Mouse (Mus musculus): ENCODE data around the gene Pbxip1. TPM values are rescaled to one million over a fixed set of nuclear protein-coding genes. Genes with fewer than 3 reads are reported as not detected.

The Pbxip1 gene
- total RNA-seq, 2 experiments from 2014 or later, result 7.5 to 30.4 TPM

- ATAC-seq (replicated peaks; ENCODE audit: low FRiP score, low TSS enrichment, poor library complexity, severe bottlenecking), result no peak
These were observed 35.8 kb downstream of the Pbxip1 start for GRCm38 (mm10) chr3:89472280-89472679.

GRCm38 (mm10) chr3:89473838-89474237 is 37.3 kb downstream of the Pbxip1 start:
- no peak for ATAC-seq (replicated peaks; ENCODE audit: low FRiP score, low TSS enrichment, poor library complexity, severe bottlenecking)

DNA sequence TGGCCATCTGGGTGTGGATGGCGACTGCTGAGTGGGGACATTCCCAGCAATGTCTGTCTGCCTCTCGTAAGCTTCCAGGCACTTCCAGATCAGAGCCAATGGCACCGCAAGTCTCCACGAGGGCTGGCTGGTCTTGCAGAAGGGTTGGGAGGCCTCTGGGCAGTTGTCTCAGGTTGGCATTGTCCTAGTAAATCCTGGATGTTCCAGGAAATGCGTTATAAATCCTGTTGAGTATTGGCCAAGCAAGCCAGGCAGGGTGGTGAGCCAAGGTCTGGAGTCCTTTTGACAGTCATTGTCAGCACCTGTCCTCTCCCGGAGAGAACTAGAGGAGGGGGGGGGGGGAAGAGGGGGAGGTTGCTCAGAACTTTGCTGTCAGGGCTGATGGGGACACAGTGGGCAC is 42.5 kb downstream of the Pbxip1 start:
- no peak for ATAC-seq (replicated peaks; ENCODE audit: low FRiP score, low TSS enrichment, poor library complexity, severe bottlenecking)

- ATAC-seq (replicated peaks; ENCODE audit: low FRiP score, low TSS enrichment, poor library complexity, severe bottlenecking), result 0 out of 2 replicates have a peak, but pooled peaks have one; percentile 41
These were observed 45.0 kb downstream of the Pbxip1 start for GRCm38 (mm10) chr3:89481488-89481887.

DNA sequence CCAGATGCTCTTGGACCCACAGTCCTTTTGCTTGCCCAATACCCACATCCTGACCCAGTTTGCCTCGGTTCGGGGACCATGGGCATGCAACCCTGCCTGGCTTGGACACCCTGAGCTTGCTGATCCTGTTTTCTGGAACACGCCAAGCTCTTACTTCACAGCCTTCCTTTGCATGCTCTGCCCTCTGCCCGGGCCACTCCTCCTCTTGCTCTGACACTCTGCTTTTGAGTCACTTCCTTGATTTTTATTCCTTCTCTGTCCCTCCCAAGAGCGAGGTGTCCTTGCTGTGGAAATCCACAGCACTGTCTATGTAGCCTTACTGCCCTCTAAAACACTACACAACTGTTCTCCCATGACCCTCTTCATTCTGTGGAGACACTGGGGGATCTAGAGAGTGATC is 45.7 kb downstream of the Pbxip1 start:
- no peak for ATAC-seq (replicated peaks; ENCODE audit: low FRiP score, low TSS enrichment, poor library complexity, severe bottlenecking)

- ATAC-seq (replicated peaks; ENCODE audit: low FRiP score, low TSS enrichment, poor library complexity, severe bottlenecking), result peak; percentile 88
These were observed 48.4 kb downstream of the Pbxip1 start for GRCm38 (mm10) chr3:89484766-89485524.

- no peak for ATAC-seq (replicated peaks; ENCODE audit: low FRiP score, low TSS enrichment, poor library complexity, severe bottlenecking)
These were observed 49.6 kb downstream of the Pbxip1 start for GRCm38 (mm10) chr3:89486111-89486510.

GRCm38 (mm10) chr3:89486916-89487702 is 50.6 kb downstream of the Pbxip1 start:
- ATAC-seq (replicated peaks; ENCODE audit: low FRiP score, low TSS enrichment, poor library complexity, severe bottlenecking), result no peak

- no peak for ATAC-seq (replicated peaks; ENCODE audit: low FRiP score, low TSS enrichment, poor library complexity, severe bottlenecking)
These were observed 54.3 kb downstream of the Pbxip1 start for GRCm38 (mm10) chr3:89490790-89491189.

DNA sequence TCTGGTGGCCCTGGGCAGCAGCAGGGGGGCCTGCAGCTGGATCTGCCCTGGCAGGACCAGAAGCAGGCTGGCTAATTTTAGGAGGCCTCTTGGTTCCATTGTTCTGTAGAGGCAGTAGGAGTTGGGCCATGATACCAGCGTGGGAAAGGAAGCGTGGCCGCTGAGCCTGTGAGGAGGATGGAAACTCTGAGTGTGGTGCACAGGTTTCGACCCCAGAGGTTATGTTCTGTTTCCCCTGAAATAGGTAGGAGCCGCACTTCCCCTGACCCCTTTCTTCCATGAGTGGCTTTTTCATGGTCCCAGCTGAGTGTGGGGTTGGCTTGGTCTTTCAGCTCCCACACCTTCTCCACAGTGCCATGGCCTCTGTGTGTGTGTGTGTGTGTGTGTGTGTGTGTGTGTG is 55.1 kb downstream of the Pbxip1 start:
- no peak for ATAC-seq (replicated peaks; ENCODE audit: low FRiP score, low TSS enrichment, poor library complexity, severe bottlenecking)

GRCm38 (mm10) chr3:89492701-89493151 is 56.2 kb downstream of the Pbxip1 start:
- no peak for ATAC-seq (replicated peaks; ENCODE audit: low FRiP score, low TSS enrichment, poor library complexity, severe bottlenecking)

DNA sequence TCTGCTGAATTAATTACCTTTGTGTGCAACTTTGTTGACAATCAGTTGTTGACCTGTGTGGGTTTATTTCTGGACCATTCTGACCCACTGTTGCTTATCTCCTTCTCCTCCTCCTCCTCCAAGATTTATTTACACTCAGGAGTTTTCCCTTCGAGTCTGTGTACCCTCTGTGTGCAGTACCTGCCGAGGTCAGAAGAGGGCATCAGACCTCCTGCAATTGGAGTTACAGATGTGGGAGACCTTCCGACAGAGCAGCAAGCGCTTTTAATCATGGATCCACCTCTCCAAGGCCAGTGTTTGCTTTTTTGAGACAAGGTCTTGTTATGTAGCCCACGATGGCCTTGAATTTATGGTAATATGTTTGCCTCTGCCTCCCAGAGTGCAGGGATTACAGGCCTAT is 58.1 kb downstream of the Pbxip1 start:
- ATAC-seq (replicated peaks; ENCODE audit: low FRiP score, low TSS enrichment, poor library complexity, severe bottlenecking), result no peak

DNA sequence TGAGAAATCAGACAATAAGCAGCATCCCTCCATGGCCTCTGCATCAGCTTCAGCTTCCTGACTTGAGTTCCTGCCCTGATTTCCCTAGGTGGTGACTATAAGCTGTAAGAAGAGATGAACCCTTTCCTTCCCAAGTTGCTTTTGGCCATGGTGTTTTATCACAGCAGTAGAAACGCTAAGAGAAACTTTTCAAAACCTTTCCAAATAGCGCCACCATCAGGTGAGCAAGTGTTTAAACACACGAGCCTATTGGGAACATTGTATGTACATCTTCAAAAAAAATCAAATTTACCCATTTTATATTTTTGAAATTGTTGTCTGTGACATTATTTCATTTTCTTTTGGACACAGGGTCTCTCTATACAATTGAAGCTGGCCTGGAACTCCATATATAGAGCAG is 59.9 kb downstream of the Pbxip1 start:
- no peak for ATAC-seq (replicated peaks; ENCODE audit: low FRiP score, low TSS enrichment, poor library complexity, severe bottlenecking)

DNA sequence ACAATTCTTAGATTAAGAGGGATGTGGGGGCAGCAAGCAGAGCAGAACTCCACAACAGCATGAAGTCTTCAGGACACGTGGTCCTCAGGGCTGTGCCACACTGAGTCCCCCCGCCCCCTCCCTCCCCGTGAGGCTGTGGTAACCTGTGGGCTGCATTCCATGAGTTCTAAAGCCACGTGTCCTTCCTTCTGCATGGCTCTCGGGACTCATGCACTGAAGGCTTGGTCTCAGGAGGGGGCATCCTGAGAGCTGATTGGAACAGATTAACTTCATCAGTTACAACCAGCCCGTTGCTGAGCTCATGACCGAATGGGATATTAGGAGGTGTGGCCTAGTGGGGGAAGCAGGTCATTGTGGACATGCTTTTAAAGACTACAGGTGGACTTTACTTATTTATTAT is 63.2 kb downstream of the Pbxip1 start:
- ATAC-seq (replicated peaks; ENCODE audit: low FRiP score, low TSS enrichment, poor library complexity, severe bottlenecking), result no peak

Other genes with a start within 250 kb of the Pbxip1 start
- 39.6 and 41.4 TPM in 2 replicates for gene Gba, start 233.8 kb upstream of the Pbxip1 start, total RNA-seq (2014; fragmentation: Nextera tagmentation)
- 36.5 and 44.3 TPM in 2 replicates for gene Gba, start 233.8 kb upstream of the Pbxip1 start, total RNA-seq (2017)
- 4.0 TPM in 1 of 2 replicates, not detected in the other for gene Thbs3, start 221.5 kb upstream of the Pbxip1 start, total RNA-seq (2014; fragmentation: Nextera tagmentation)
- 0.57 and 1.7 TPM in 2 replicates for gene Thbs3, start 221.5 kb upstream of the Pbxip1 start, total RNA-seq (2017)
- gene Mtx1, start 209.6 kb upstream of the Pbxip1 start, total RNA-seq (2014; fragmentation: Nextera tagmentation), result 114 and 122 TPM in 2 replicates
- gene Mtx1, start 209.6 kb upstream of the Pbxip1 start, total RNA-seq (2017), result 68.1 and 92.8 TPM in 2 replicates
- not detected in 2 replicates for gene Muc1, start 207.6 kb upstream of the Pbxip1 start, total RNA-seq (2014; fragmentation: Nextera tagmentation)
- not detected in 2 replicates for gene Muc1, start 207.6 kb upstream of the Pbxip1 start, total RNA-seq (2017)
- gene Krtcap2, start 190.7 kb upstream of the Pbxip1 start, total RNA-seq (2014; fragmentation: Nextera tagmentation), result 127 and 147 TPM in 2 replicates
- 119 and 124 TPM in 2 replicates for gene Krtcap2, start 190.7 kb upstream of the Pbxip1 start, total RNA-seq (2017)
- not detected in 2 replicates for gene Trim46, start 190.4 kb upstream of the Pbxip1 start, total RNA-seq (2014; fragmentation: Nextera tagmentation)
- gene Trim46, start 190.4 kb upstream of the Pbxip1 start, total RNA-seq (2017), result not detected in 2 replicates
- gene Dpm3, start 177.3 kb upstream of the Pbxip1 start, total RNA-seq (2014; fragmentation: Nextera tagmentation), result 44.2 and 75.7 TPM in 2 replicates
- 30.1 and 90.9 TPM in 2 replicates for gene Dpm3, start 177.3 kb upstream of the Pbxip1 start, total RNA-seq (2017)
- 35.4 and 66.5 TPM in 2 replicates for gene Slc50a1, start 166.1 kb upstream of the Pbxip1 start, total RNA-seq (2014; fragmentation: Nextera tagmentation)
- 31.4 and 50.3 TPM in 2 replicates for gene Slc50a1, start 166.1 kb upstream of the Pbxip1 start, total RNA-seq (2017)
- gene Efna1, start 155.6 kb upstream of the Pbxip1 start, total RNA-seq (2014; fragmentation: Nextera tagmentation), result not detected in 2 replicates
- not detected in 2 replicates for gene Efna1, start 155.6 kb upstream of the Pbxip1 start, total RNA-seq (2017)
- not detected in 2 replicates for gene Efna3, start 113.7 kb upstream of the Pbxip1 start, total RNA-seq (2014; fragmentation: Nextera tagmentation)
- gene Efna3, start 113.7 kb upstream of the Pbxip1 start, total RNA-seq (2017), result not detected in 2 replicates
- gene Efna4, start 98.7 kb upstream of the Pbxip1 start, total RNA-seq (2014; fragmentation: Nextera tagmentation), result 0.30 TPM in 1 of 2 replicates, not detected in the other
- gene Efna4, start 98.7 kb upstream of the Pbxip1 start, total RNA-seq (2017), result 0.30 TPM in 1 of 2 replicates, not detected in the other
- 7.4 and 11.4 TPM in 2 replicates for gene Adam15, start 86.7 kb upstream of the Pbxip1 start, total RNA-seq (2014; fragmentation: Nextera tagmentation)
- 2.3 and 6.4 TPM in 2 replicates for gene Adam15, start 86.7 kb upstream of the Pbxip1 start, total RNA-seq (2017)
- gene Dcst2, start 74.7 kb upstream of the Pbxip1 start, total RNA-seq (2014; fragmentation: Nextera tagmentation), result not detected in 2 replicates
- gene Dcst2, start 74.7 kb upstream of the Pbxip1 start, total RNA-seq (2017), result not detected in 2 replicates
- not detected in 2 replicates for gene Dcst1, start 71.5 kb upstream of the Pbxip1 start, total RNA-seq (2014; fragmentation: Nextera tagmentation)
- not detected in 2 replicates for gene Dcst1, start 71.5 kb upstream of the Pbxip1 start, total RNA-seq (2017)
- 5.0 and 6.6 TPM in 2 replicates for gene Zbtb7b, start 41.9 kb upstream of the Pbxip1 start, total RNA-seq (2014; fragmentation: Nextera tagmentation)
- gene Zbtb7b, start 41.9 kb upstream of the Pbxip1 start, total RNA-seq (2017), result 7.3 and 11.5 TPM in 2 replicates
- 3.5 and 3.6 TPM in 2 replicates for gene Lenep, start 33.9 kb upstream of the Pbxip1 start, total RNA-seq (2014; fragmentation: Nextera tagmentation)
- not detected in 2 replicates for gene Lenep, start 33.9 kb upstream of the Pbxip1 start, total RNA-seq (2017)
- 24.8 and 27.7 TPM in 2 replicates for gene Flad1, start 24.8 kb upstream of the Pbxip1 start, total RNA-seq (2014; fragmentation: Nextera tagmentation)
- gene Flad1, start 24.8 kb upstream of the Pbxip1 start, total RNA-seq (2017), result 10.7 and 12.6 TPM in 2 replicates
- 185 and 237 TPM in 2 replicates for gene Cks1b, start 18.3 kb upstream of the Pbxip1 start, total RNA-seq (2014; fragmentation: Nextera tagmentation)
- gene Cks1b, start 18.3 kb upstream of the Pbxip1 start, total RNA-seq (2017), result 127 and 184 TPM in 2 replicates
- 95.9 and 113 TPM in 2 replicates for gene Shc1, start 18.3 kb upstream of the Pbxip1 start, total RNA-seq (2014; fragmentation: Nextera tagmentation)
- 40.2 and 68.5 TPM in 2 replicates for gene Shc1, start 18.3 kb upstream of the Pbxip1 start, total RNA-seq (2017)
- 38.5 and 42.2 TPM in 2 replicates for gene Pygo2, start 6.5 kb upstream of the Pbxip1 start, total RNA-seq (2014; fragmentation: Nextera tagmentation)
- gene Pygo2, start 6.5 kb upstream of the Pbxip1 start, total RNA-seq (2017), result 9.6 and 19.9 TPM in 2 replicates
- 29.1 and 66.3 TPM in 2 replicates for gene Pmvk, start 17.8 kb downstream of the Pbxip1 start, total RNA-seq (2014; fragmentation: Nextera tagmentation)
- gene Pmvk, start 17.8 kb downstream of the Pbxip1 start, total RNA-seq (2017), result 28.2 and 33.5 TPM in 2 replicates
- not detected in 2 replicates for gene Kcnn3, start 83.5 kb downstream of the Pbxip1 start, total RNA-seq (2014; fragmentation: Nextera tagmentation)
- not detected in 2 replicates for gene Kcnn3, start 83.5 kb downstream of the Pbxip1 start, total RNA-seq (2017)

Data from megakaryocyte-erythroid progenitor cell, adult 5-6 weeks (primary cell).